Mouse (Mus musculus): ENCODE data around the gene Ell2.

GRCm38 (mm10) chr13:75786264-75786663 is 79.7 kb downstream of the Ell2 start:
- TF ChIP-seq POLR2A (IDR thresholded peaks at IDR 0.05; ENCODE audit: borderline replicate concordance, control insufficient read depth, low read depth, low read length) = no peak
- no peak for TF ChIP-seq CTCF (IDR thresholded peaks at IDR 0.05; ENCODE audit: control insufficient read depth, insufficient read depth, low read length)
